Mouse (Mus musculus) adrenal gland, postnatal 10 days (tissue): Measurements from ENCODE around the gene Rpl26. TPM values are rescaled to one million over a fixed set of nuclear protein-coding genes. Genes with fewer than 3 reads are reported as not detected.

Experiments used
- DNase-seq: peaks from one replicate; pipeline ENCODE4 v3.0.0; 2021; ENCODE audit warnings: mixed read lengths
- long read RNA-seq, 2 experiments: library from polyadenylated mRNA; stranded (forward); transcript quantifications; one replicate each; pipeline ENCODE4 v2.0.0; 2021
- total RNA-seq, 2 experiments: library from RNA; stranded (reverse); gene quantifications; 2 replicates each; pipeline ENCODE4 v1.2.3; 2021

Gene Rpl26
- 1,000 to 10,000 TPM; 1,288 to 1,295 TPM for total RNA-seq
- long read RNA-seq, experiment 1, transcript Rpl26-201 (4 exons, 526 nt) = major isoform, 462 of 561 reads
- long read RNA-seq, experiment 1, transcript Rpl26-204 (2 exons, 636 nt) = minor isoform, 28 of 561 reads
- long read RNA-seq, experiment 1, partial matches to known transcripts = 60 of 561 reads
- long read RNA-seq, experiment 1, other reads (novel, unspliced or antisense) = 11 of 561 reads
- long read RNA-seq, experiment 2, transcript Rpl26-204 (2 exons, 636 nt) = minor isoform, 51 of 432 reads
- long read RNA-seq, experiment 2, transcript Rpl26-201 (4 exons, 526 nt) = major isoform, 354 of 432 reads
- long read RNA-seq, experiment 2, partial matches to known transcripts = 22 of 432 reads
- long read RNA-seq, experiment 2, other reads (novel, unspliced or antisense) = 5 of 432 reads

GRCm38 (mm10) chr11:68901351-68902046 is at the start of gene Rpl26:
Gene Rpl26, plus strand, starts transcription at chr11:68901583.
- DNase-seq = peak; percentile 98

- no peak for DNase-seq
These were observed 49.5 kb upstream of the Rpl26 start for GRCm38 (mm10) chr11:68851644-68852485.

- DNase-seq = peak; percentile 88
These were observed 48.9 kb upstream of the Rpl26 start for GRCm38 (mm10) chr11:68852486-68852901.

- peak; percentile 100 for DNase-seq
These were observed 48.4 kb upstream of the Rpl26 start for GRCm38 (mm10) chr11:68852932-68853409.

GRCm38 (mm10) chr11:68853611-68854401 is 47.6 kb upstream of the Rpl26 start:
- DNase-seq = peak; percentile 61

- DNase-seq = no peak
These were observed 46.8 kb upstream of the Rpl26 start for GRCm38 (mm10) chr11:68854621-68855020.

- DNase-seq = no peak
These were observed 44.1 kb upstream of the Rpl26 start for GRCm38 (mm10) chr11:68857329-68857728.

- DNase-seq = no peak
These were observed 41.3 kb upstream of the Rpl26 start for GRCm38 (mm10) chr11:68859943-68860593.

- no peak for DNase-seq
These were observed 39.1 kb upstream of the Rpl26 start for GRCm38 (mm10) chr11:68862260-68862659.

GRCm38 (mm10) chr11:68863631-68864091 is 37.7 kb upstream of the Rpl26 start:
- DNase-seq = no peak

- peak; percentile 93 for DNase-seq
These were observed 36.7 kb upstream of the Rpl26 start for GRCm38 (mm10) chr11:68864544-68865189.

GRCm38 (mm10) chr11:68871277-68871676 is 30.1 kb upstream of the Rpl26 start:
- no peak for DNase-seq

- DNase-seq = peak; percentile 83
These were observed 29.6 kb upstream of the Rpl26 start, which contains the start of gene Ndel1 for GRCm38 (mm10) chr11:68871748-68872147. Gene Ndel1, minus strand, starts transcription at chr11:68871858.

- peak; percentile 80 for DNase-seq
These were observed 26.5 kb upstream of the Rpl26 start for GRCm38 (mm10) chr11:68874841-68875240.

GRCm38 (mm10) chr11:68878811-68879210 is 22.6 kb upstream of the Rpl26 start:
- no peak for DNase-seq

GRCm38 (mm10) chr11:68882107-68882506 is 19.3 kb upstream of the Rpl26 start:
- no peak for DNase-seq

GRCm38 (mm10) chr11:68883843-68884242 is 17.5 kb upstream of the Rpl26 start:
- DNase-seq = no peak

- no peak for DNase-seq
These were observed 17.0 kb upstream of the Rpl26 start for GRCm38 (mm10) chr11:68884368-68884767.

GRCm38 (mm10) chr11:68886091-68886490 is 15.3 kb upstream of the Rpl26 start:
- no peak for DNase-seq

- DNase-seq = no peak
These were observed 13.1 kb upstream of the Rpl26 start, which contains the start of gene Rnf222 for GRCm38 (mm10) chr11:68888253-68888652. Gene Rnf222, plus strand, starts transcription at chr11:68888553.
